Mouse (Mus musculus): Measurements from ENCODE around the gene Elf2. TPM values are rescaled to one million over a fixed set of nuclear protein-coding genes. Genes with fewer than 3 reads are reported as not detected.
A peak's percentile ranks its signal among the peaks of the same experiment; 100 is the strongest.

The Elf2 gene
- polyA plus RNA-seq, 1 experiment from 2014 or later: 37.3 TPM

GRCm38 (mm10) chr3:51232205-51232910 is 108.1 kb downstream of the Elf2 start:
- ATAC-seq (ENCODE audit: low FRiP score, low TSS enrichment) (no peak), DNase-seq (no peak)
- no peak overlapping the region for H3K27ac ChIP-seq (replicated peaks; ENCODE audit: low read depth, low read length)
- no peak overlapping the region for H3K9ac ChIP-seq (replicated peaks; ENCODE audit: low read length)
- no peak overlapping the region for H3K4me2 ChIP-seq (ENCODE audit: low read length)
- H3K4me1 ChIP-seq (ENCODE audit: control insufficient read depth, insufficient read depth, low read length): no peaks in the 10 kb centered on the region
- 93% methylated on average over 3 of the region's 3 CpGs for WGBS
- no peaks in the 10 kb centered on the region for H3K27me3 ChIP-seq (ENCODE audit: control insufficient read depth, insufficient read depth, low read length)
- H3K9me3 ChIP-seq (ENCODE audit: control insufficient read depth, low read length): no peaks in the 10 kb centered on the region
- no peaks in the 10 kb centered on the region for H3K36me3 ChIP-seq (ENCODE audit: control insufficient read depth, insufficient read depth, low read length)
- no peak overlapping the region for H3K4me3 ChIP-seq (replicated peaks; ENCODE audit: low read depth, low read length)

- Histone ChIP-seq H3K27me3 (ENCODE audit: control insufficient read depth, insufficient read depth, low read length) (no peaks in the 10 kb centered on the region), H3K4me1 (ENCODE audit: control insufficient read depth, insufficient read depth, low read length) (peaks cover 5% of the 10 kb centered on the region; the same call in 1 of the 2 replicates), H3K9ac (replicated peaks; ENCODE audit: low read length) (no peak overlapping the region), H3K36me3 (ENCODE audit: control insufficient read depth, insufficient read depth, low read length) (no peaks in the 10 kb centered on the region), H3K4me2 (ENCODE audit: low read length) (no peak overlapping the region), H3K27ac (replicated peaks; ENCODE audit: low read depth, low read length) (no peak overlapping the region), H3K9me3 (ENCODE audit: control insufficient read depth, low read length) (no peaks in the 10 kb centered on the region), H3K4me3 (replicated peaks; ENCODE audit: low read depth, low read length) (no peak overlapping the region)
- no peak for DNase-seq
- no peak for ATAC-seq (ENCODE audit: low FRiP score, low TSS enrichment)
- whole genome bisulfite sequencing: 76% methylated on average over 3 of the region's 3 CpGs
These were observed 109.0 kb downstream of the Elf2 start for GRCm38 (mm10) chr3:51231499-51231898.

GRCm38 (mm10) chr3:51230886-51231285 is 109.6 kb downstream of the Elf2 start:
- Histone ChIP-seq H3K9me3 (ENCODE audit: control insufficient read depth, low read length) (no peaks in the 10 kb centered on the region), H3K9ac (replicated peaks; ENCODE audit: low read length) (no peak overlapping the region), H3K4me2 (ENCODE audit: low read length) (no peak overlapping the region), H3K27me3 (ENCODE audit: control insufficient read depth, insufficient read depth, low read length) (no peaks in the 10 kb centered on the region), H3K4me1 (ENCODE audit: control insufficient read depth, insufficient read depth, low read length) (peaks cover 11% of the 10 kb centered on the region; the same call in 1 of the 2 replicates), H3K36me3 (ENCODE audit: control insufficient read depth, insufficient read depth, low read length) (no peaks in the 10 kb centered on the region), H3K4me3 (replicated peaks; ENCODE audit: low read depth, low read length) (no peak overlapping the region), H3K27ac (replicated peaks; ENCODE audit: low read depth, low read length) (no peak overlapping the region)
- no peak for ATAC-seq (ENCODE audit: low FRiP score, low TSS enrichment)
- 85% methylated on average over 5 of the region's 5 CpGs for WGBS
- no peak for DNase-seq

- 96% methylated on average over 6 of the region's 6 CpGs for WGBS
- no peaks in the 10 kb centered on the region for H3K9me3 ChIP-seq (ENCODE audit: control insufficient read depth, low read length)
- no peak for ATAC-seq (ENCODE audit: low FRiP score, low TSS enrichment)
- peaks cover 12% of the 10 kb centered on the region for H3K4me1 ChIP-seq (ENCODE audit: control insufficient read depth, insufficient read depth, low read length)
- no peak overlapping the region for H3K27ac ChIP-seq (replicated peaks; ENCODE audit: low read depth, low read length)
- no peaks in the 10 kb centered on the region for H3K27me3 ChIP-seq (ENCODE audit: control insufficient read depth, insufficient read depth, low read length)
- no peak for DNase-seq
- H3K9ac ChIP-seq (replicated peaks; ENCODE audit: low read length): no peak overlapping the region
- H3K36me3 ChIP-seq (ENCODE audit: control insufficient read depth, insufficient read depth, low read length): no peaks in the 10 kb centered on the region
- no peak overlapping the region for H3K4me3 ChIP-seq (replicated peaks; ENCODE audit: low read depth, low read length)
- H3K4me2 ChIP-seq (ENCODE audit: low read length): no peak overlapping the region
These were observed 110.2 kb downstream of the Elf2 start for GRCm38 (mm10) chr3:51230146-51230835.

GRCm38 (mm10) chr3:51229226-51229625 is 111.2 kb downstream of the Elf2 start:
- 89% methylated on average over 3 of the region's 3 CpGs for WGBS
- Histone ChIP-seq H3K4me3 (replicated peaks; ENCODE audit: low read depth, low read length) (no peak overlapping the region), H3K9me3 (ENCODE audit: control insufficient read depth, low read length) (no peaks in the 10 kb centered on the region), H3K27me3 (ENCODE audit: control insufficient read depth, insufficient read depth, low read length) (no peaks in the 10 kb centered on the region), H3K4me2 (ENCODE audit: low read length) (no peak overlapping the region), H3K4me1 (ENCODE audit: control insufficient read depth, insufficient read depth, low read length) (peaks cover 12% of the 10 kb centered on the region), H3K36me3 (ENCODE audit: control insufficient read depth, insufficient read depth, low read length) (no peaks in the 10 kb centered on the region), H3K9ac (replicated peaks; ENCODE audit: low read length) (no peak overlapping the region), H3K27ac (replicated peaks; ENCODE audit: low read depth, low read length) (no peak overlapping the region)
- DNase-seq (no peak), ATAC-seq (ENCODE audit: low FRiP score, low TSS enrichment) (no peak)

GRCm38 (mm10) chr3:51228821-51229205 is 111.7 kb downstream of the Elf2 start:
- DNase-seq (no peak), ATAC-seq (ENCODE audit: low FRiP score, low TSS enrichment) (no peak)
- H3K9ac ChIP-seq (replicated peaks; ENCODE audit: low read length): no peak overlapping the region

GRCm38 (mm10) chr3:51228038-51228820 is 112.2 kb downstream of the Elf2 start:
- Histone ChIP-seq H3K27ac (replicated peaks; ENCODE audit: low read depth, low read length) (no peak overlapping the region), H3K36me3 (ENCODE audit: control insufficient read depth, insufficient read depth, low read length) (no peaks in the 10 kb centered on the region), H3K4me3 (replicated peaks; ENCODE audit: low read depth, low read length) (no peak overlapping the region), H3K4me1 (ENCODE audit: control insufficient read depth, insufficient read depth, low read length) (peaks cover 15% of the 10 kb centered on the region), H3K9me3 (ENCODE audit: control insufficient read depth, low read length) (no peaks in the 10 kb centered on the region), H3K4me2 (ENCODE audit: low read length) (no peak overlapping the region), H3K9ac (replicated peaks; ENCODE audit: low read length) (no peak overlapping the region), H3K27me3 (ENCODE audit: control insufficient read depth, insufficient read depth, low read length) (no peaks in the 10 kb centered on the region)
- ATAC-seq (ENCODE audit: low FRiP score, low TSS enrichment) (no peak), DNase-seq (peak; percentile 37)
- WGBS: 82% methylated on average over 10 of the region's 10 CpGs

More at GRCm38 (mm10) chr3:51228821-51229205, 111.7 kb downstream of the Elf2 start:
- H3K27ac ChIP-seq (replicated peaks; ENCODE audit: low read depth, low read length): no peak overlapping the region
- 82% methylated on average over 9 of the region's 9 CpGs for WGBS
- H3K4me2 ChIP-seq (ENCODE audit: low read length): no peak overlapping the region
- H3K27me3 ChIP-seq (ENCODE audit: control insufficient read depth, insufficient read depth, low read length): no peaks in the 10 kb centered on the region
- H3K9me3 ChIP-seq (ENCODE audit: control insufficient read depth, low read length): no peaks in the 10 kb centered on the region
- no peaks in the 10 kb centered on the region for H3K36me3 ChIP-seq (ENCODE audit: control insufficient read depth, insufficient read depth, low read length)
- no peak overlapping the region for H3K4me3 ChIP-seq (replicated peaks; ENCODE audit: low read depth, low read length)
- H3K4me1 ChIP-seq (ENCODE audit: control insufficient read depth, insufficient read depth, low read length): peaks cover 14% of the 10 kb centered on the region

- H3K4me1 ChIP-seq (ENCODE audit: control insufficient read depth, insufficient read depth, low read length): peaks cover 15% of the 10 kb centered on the region
- no peaks in the 10 kb centered on the region for H3K9me3 ChIP-seq (ENCODE audit: control insufficient read depth, low read length)
- H3K27me3 ChIP-seq (ENCODE audit: control insufficient read depth, insufficient read depth, low read length): no peaks in the 10 kb centered on the region
- DNase-seq (no peak), ATAC-seq (ENCODE audit: low FRiP score, low TSS enrichment) (no peak)
- H3K27ac ChIP-seq (replicated peaks; ENCODE audit: low read depth, low read length): no peak overlapping the region
- no peak overlapping the region for H3K9ac ChIP-seq (replicated peaks; ENCODE audit: low read length)
- peak overlapping the region; percentile 63; the same call in 1 of the 2 replicates for H3K4me2 ChIP-seq (ENCODE audit: low read length)
- no peak overlapping the region for H3K4me3 ChIP-seq (replicated peaks; ENCODE audit: low read depth, low read length)
- no peaks in the 10 kb centered on the region for H3K36me3 ChIP-seq (ENCODE audit: control insufficient read depth, insufficient read depth, low read length)
- 97% methylated on average over 3 of the region's 3 CpGs for WGBS
These were observed 113.9 kb downstream of the Elf2 start for GRCm38 (mm10) chr3:51226601-51227000.

Measured in midbrain, embryonic 14.5 days (tissue).